Mouse (Mus musculus) forebrain, embryonic 15.5 days (tissue): ENCODE measurements around the gene Layn. TPM values are rescaled to one million over a fixed set of nuclear protein-coding genes. Genes with fewer than 3 reads are reported as not detected.

Experiments used
- ATAC-seq: fragments of 200-750 bp; cut with Nextera tagmentation; replicated peaks from 2 replicates; pipeline ENCODE4 v1.8.0; 2017; ENCODE audit warnings: mild to moderate bottlenecking, moderate TSS enrichment, moderate library complexity
- H3K27ac ChIP-seq: fragments of 300-500 bp; sonication (generic); replicated peaks from 2 replicates; pipeline ENCODE4 v1.5.1; 2015; ENCODE audit warnings: mild to moderate bottlenecking, inconsistent platforms
- H3K27me3 ChIP-seq: fragments of 300-500 bp; sonication (generic); 2 replicates; pipeline ENCODE4 v1.6.1; 2015; ENCODE audit warnings: inconsistent platforms
- H3K36me3 ChIP-seq: fragments of 300-500 bp; sonication (generic); 2 replicates; pipeline ENCODE4 v1.6.1; 2015; ENCODE audit warnings: mild to moderate bottlenecking, inconsistent platforms
- H3K4me1 ChIP-seq: fragments of 300-500 bp; sonication (generic); 2 replicates; pipeline ENCODE4 v1.6.1; 2015; ENCODE audit warnings: inconsistent platforms
- H3K4me2 ChIP-seq: fragments of 300-500 bp; sonication (generic); replicated peaks from 2 replicates; pipeline ENCODE4 v1.6.1; 2015; ENCODE audit warnings: mild to moderate bottlenecking, inconsistent platforms
- H3K4me3 ChIP-seq: fragments of 300-500 bp; sonication (generic); 2 replicates; pipeline ENCODE4 v1.5.1; 2015; ENCODE audit warnings: mild to moderate bottlenecking, inconsistent platforms
- H3K9ac ChIP-seq: fragments of 300-500 bp; sonication (generic); replicated peaks from 2 replicates; pipeline ENCODE4 v1.6.1; 2015; ENCODE audit warnings: mild to moderate bottlenecking, inconsistent platforms
- H3K9me3 ChIP-seq: fragments of 300-500 bp; sonication (generic); 2 replicates; pipeline ENCODE4 v1.6.1; 2016; ENCODE audit warnings: inconsistent platforms
- WGBS: fragments of 180-500 bp; shearing (Covaris S2); methylation state at CpG from one replicate; pipeline ENCODE4 v1.1.7; 2015; ENCODE audit warnings: mixed read lengths; 5-methylcytosine and 5-hydroxymethylcytosine counted together
- polyA plus RNA-seq: library from polyadenylated mRNA; unstranded; fragments of >200 nt; fragmentation: Nextera tagmentation; extraction: Ambion mirVana; gene quantifications from 2 replicates; pipeline ENCODE4 v1.2.1, GENCODE M21; 2015

Gene Layn
- polyA plus RNA-seq, 1 experiment from 2014 or later, result 1.9 TPM

DNA sequence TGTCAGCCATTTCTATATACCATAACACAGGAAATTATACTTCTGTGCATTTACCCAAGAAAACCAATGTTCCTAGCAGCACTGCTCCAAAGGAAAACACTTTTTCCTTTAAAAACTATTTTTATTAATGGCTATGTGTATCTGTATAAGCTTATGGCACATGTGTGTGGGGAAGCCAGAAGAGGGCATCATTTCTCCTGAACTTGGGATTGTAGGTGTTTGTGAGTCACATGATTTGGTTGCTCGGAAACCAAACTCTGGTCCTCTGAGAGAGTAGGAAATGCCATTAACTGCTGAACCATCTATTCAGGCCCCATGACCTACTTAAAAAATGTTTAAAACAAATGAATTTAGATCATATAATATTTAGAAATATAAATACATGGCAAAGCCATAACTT, 49.9 kb downstream of the Layn start:
- Histone ChIP-seq H3K9me3 (no peaks in the 10 kb centered on the region), H3K4me3 (no peak overlapping the region), H3K9ac (no peak overlapping the region), H3K27ac (no peak overlapping the region), H3K4me2 (no peak overlapping the region), H3K4me1 (no peaks in the 10 kb centered on the region), H3K27me3 (no peaks in the 10 kb centered on the region), H3K36me3 (no peaks in the 10 kb centered on the region)
- WGBS, result 88% methylated on average over 1 of the region's 1 CpGs
- no peak for ATAC-seq

DNA sequence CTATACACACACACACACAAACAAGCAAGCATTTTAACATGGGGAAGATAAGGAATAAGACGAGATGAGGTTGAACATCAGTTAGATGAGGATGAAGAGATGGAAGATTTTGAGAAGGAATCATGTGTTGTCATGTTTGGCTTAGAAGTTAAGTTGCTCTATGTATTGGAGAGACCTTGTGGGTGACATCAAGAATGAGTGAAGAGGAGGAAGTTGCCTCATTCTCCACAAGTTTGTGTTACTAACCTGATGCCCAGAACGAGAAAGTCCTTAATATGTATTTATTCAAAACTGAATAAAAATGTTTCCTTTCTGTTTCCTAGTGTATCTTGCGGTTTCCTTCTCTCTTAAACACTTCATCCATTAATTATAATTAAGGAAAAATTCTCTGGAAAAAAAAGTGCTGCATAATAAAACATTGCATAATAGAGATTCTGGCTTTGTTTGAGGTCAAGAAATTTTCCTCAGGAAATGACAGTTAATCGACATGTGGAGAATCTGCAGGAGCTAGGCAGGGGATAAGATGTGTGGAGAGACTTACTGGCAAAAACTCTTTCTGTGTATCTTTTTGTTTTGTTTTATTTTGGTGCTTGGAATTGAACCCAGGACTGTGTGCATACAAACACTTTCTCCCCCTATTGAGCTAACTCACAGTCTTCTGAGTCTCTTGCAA, 55.6 kb downstream of the Layn start:
- Histone ChIP-seq H3K9me3 (no peaks in the 10 kb centered on the region), H3K27me3 (no peaks in the 10 kb centered on the region), H3K36me3 (no peaks in the 10 kb centered on the region), H3K4me1 (no peaks in the 10 kb centered on the region), H3K27ac (no peak overlapping the region), H3K4me2 (no peak overlapping the region), H3K4me3 (no peak overlapping the region), H3K9ac (no peak overlapping the region)
- no peak for ATAC-seq
- 94% methylated on average over 4 of the region's 4 CpGs for WGBS

DNA sequence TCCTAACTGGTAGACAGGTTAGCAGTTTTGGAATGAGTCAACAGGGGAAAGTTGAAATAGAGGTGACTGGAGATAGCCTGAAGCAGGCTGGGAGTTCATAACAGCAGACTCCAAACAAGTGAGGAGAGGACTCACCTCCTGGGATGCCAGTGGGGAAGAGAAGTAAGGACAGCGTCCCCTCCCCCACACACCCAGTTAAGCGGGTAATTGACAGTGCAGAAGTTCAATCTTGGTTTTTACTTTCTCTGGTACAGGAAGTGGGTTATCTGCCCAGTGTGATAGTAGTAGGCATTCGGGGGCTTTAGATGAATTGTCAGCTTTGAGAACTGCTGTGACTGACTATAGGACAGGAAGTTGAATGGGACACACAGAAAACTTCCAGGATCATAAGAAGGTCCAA, 56.5 kb downstream of the Layn start:
- H3K9me3 ChIP-seq, result no peaks in the 10 kb centered on the region
- H3K27me3 ChIP-seq, result no peaks in the 10 kb centered on the region
- H3K27ac ChIP-seq, result no peak overlapping the region
- ATAC-seq, result no peak
- H3K9ac ChIP-seq, result no peak overlapping the region
- H3K4me1 ChIP-seq, result no peaks in the 10 kb centered on the region
- 87% methylated on average over 3 of the region's 3 CpGs for WGBS
- no peak overlapping the region for H3K4me3 ChIP-seq
- H3K4me2 ChIP-seq, result no peak overlapping the region
- H3K36me3 ChIP-seq, result no peaks in the 10 kb centered on the region

DNA sequence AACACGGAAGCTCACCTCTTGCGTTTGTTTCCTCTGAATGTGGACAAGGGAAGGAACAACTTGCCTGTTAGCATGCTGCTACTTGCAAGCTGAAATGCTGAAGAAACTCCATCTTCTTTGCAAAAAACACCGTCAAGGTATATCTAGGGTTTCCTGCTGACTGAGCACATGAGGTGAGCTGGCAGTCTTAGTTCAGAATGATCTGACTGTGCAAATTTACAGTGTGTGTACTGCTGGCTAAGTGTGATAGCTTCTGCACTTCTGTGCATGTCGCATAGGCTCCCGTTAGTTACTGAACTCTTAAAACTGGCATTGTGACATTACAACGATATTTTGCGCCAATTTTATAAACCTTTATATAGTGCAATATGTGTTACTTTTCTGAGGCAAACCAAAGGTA, 57.2 kb downstream of the Layn start:
- Histone ChIP-seq H3K27ac (no peak overlapping the region), H3K9me3 (no peaks in the 10 kb centered on the region), H3K9ac (no peak overlapping the region), H3K4me3 (no peak overlapping the region), H3K36me3 (no peaks in the 10 kb centered on the region), H3K27me3 (no peaks in the 10 kb centered on the region), H3K4me2 (no peak overlapping the region), H3K4me1 (no peaks in the 10 kb centered on the region)
- WGBS, result 82% methylated on average over 7 of the region's 7 CpGs
- ATAC-seq, result no peak

DNA sequence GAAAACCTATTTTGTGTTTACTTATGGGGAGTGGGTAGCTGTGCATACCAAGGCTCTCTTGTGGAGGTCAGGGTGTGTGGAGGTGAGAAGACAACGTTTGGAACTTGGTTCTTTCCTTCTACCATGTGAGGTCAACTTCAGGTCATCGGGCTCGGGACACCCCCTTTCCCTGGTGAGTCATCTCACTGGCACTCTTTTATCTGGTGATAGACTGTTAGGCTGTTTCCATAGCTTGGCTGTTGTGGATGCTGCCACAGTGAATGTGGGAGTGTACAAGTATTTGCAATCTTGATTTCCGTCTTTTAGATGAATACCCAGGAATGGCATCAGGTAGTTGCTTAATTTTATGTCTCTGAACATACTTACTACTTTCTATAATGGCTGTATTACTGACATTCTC, 61.2 kb downstream of the Layn start:
- Histone ChIP-seq H3K9ac (no peak overlapping the region), H3K27me3 (no peaks in the 10 kb centered on the region), H3K9me3 (no peaks in the 10 kb centered on the region), H3K4me3 (no peak overlapping the region), H3K4me1 (no peaks in the 10 kb centered on the region), H3K27ac (no peak overlapping the region), H3K4me2 (no peak overlapping the region), H3K36me3 (no peaks in the 10 kb centered on the region)
- ATAC-seq, result no peak
- WGBS, result 63% methylated on average over 4 of the region's 4 CpGs

DNA sequence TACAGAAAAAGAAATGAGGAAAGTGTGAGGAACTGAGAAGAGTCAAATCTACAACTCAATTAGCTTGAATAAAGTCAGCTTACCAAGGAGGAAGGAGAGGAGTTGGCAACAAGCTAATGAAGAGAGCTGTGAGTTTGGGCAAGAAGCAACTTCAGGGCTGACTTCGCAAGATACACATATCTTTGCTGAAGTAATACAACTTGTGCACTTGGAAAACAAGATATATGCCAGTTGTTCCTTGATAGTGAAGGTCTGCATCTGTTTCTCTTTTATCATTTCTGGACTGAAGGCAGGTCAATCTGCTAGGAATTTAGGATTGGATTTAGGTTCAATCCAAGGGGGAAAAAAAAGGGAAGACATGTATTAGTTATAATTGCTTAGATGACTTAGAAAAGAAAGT, 63.2 kb downstream of the Layn start:
- Histone ChIP-seq H3K36me3 (no peaks in the 10 kb centered on the region), H3K9me3 (no peaks in the 10 kb centered on the region), H3K27ac (no peak overlapping the region), H3K4me3 (no peak overlapping the region), H3K4me2 (no peak overlapping the region), H3K27me3 (no peaks in the 10 kb centered on the region), H3K9ac (no peak overlapping the region), H3K4me1 (peaks cover 7% of the 10 kb centered on the region)
- 80% methylated on average over 1 of the region's 1 CpGs for WGBS
- no peak for ATAC-seq

DNA sequence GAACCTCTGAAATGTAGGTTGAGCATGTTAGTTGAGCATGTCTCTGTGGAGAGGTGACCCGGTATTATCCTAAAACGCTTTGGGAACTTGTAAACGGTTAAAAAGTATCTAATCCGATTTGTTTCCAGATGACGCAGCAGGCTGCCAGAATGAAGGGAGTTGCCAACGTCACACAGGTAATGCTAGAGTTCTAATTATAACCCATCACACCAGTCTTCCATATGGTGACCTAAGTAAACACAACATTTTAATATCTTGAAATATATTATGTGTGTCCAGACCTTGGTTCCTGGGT, 67.3 kb downstream of the Layn start:
- peak overlapping the region; percentile 79 for H3K4me2 ChIP-seq
- WGBS, result under 1% methylated on average over 6 of the region's 6 CpGs
- H3K9ac ChIP-seq, result peak overlapping the region; percentile 80
- H3K4me1 ChIP-seq, result peaks cover 21% of the 10 kb centered on the region
- H3K27me3 ChIP-seq, result no peaks in the 10 kb centered on the region
- ATAC-seq, result no peak
- no peaks in the 10 kb centered on the region for H3K36me3 ChIP-seq
- H3K4me3 ChIP-seq, result peak overlapping the region; percentile 94
- H3K9me3 ChIP-seq, result no peaks in the 10 kb centered on the region
- H3K27ac ChIP-seq, result no peak overlapping the region

DNA sequence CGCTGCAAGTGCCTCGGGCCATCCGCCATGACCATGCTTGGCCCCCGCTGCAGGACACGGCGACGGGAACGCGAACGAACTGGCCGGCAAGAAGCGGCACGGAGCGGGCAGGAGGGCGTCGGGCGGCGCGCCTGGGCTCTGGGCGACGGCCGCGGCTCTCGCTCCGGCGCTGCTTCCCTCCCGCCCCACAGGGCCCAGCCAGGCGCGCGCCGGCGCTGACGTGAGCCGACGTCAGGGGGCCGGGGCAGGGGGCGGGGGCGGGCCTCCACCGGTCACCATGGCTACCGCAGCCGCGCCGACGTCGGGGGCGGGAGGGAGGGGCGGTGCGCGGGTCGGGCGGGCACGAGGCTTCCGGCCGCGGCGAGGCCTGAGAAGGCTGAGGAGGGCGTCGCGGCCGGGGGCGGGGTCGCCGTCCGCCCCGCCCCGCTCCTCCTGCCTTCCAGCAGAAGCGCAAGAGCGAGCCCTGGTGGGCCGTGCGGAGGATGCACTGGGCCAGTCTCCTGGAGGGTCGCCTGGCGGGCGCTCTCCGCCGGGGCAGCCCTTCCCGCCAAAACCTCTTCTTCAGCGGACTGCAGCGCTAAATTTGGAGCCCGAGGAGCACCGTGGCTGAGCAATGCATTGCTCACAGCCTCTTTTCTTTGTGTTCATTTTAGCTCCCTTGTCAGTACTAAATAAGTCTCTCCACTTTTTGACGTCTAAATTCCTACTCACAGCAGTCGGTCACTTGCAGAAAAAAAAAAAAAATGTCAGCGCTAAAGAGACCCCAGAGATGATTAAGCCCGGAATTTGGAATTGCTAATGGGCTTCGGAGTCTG, 67.8 kb downstream of the Layn start, which contains the start of gene Sik2:
TSS of gene Sik2 (minus strand) at position 233 of the 815 bp plus-strand sequence.
- Histone ChIP-seq H3K36me3 (no peaks in the 10 kb centered on the region), H3K9me3 (no peaks in the 10 kb centered on the region), H3K4me2 (peak within 1 kb of the TSS; percentile 79), H3K27ac (peak within 1 kb of the TSS; percentile 83), H3K4me3 (peak within 1 kb of the TSS; percentile 94), H3K4me1 (peaks cover 21% of the 10 kb centered on the region), H3K9ac (peak within 1 kb of the TSS; percentile 80), H3K27me3 (no peaks in the 10 kb centered on the region)
- ATAC-seq, result peak; percentile 98
- under 1% methylated on average over 77 of the region's 85 CpGs for WGBS

DNA sequence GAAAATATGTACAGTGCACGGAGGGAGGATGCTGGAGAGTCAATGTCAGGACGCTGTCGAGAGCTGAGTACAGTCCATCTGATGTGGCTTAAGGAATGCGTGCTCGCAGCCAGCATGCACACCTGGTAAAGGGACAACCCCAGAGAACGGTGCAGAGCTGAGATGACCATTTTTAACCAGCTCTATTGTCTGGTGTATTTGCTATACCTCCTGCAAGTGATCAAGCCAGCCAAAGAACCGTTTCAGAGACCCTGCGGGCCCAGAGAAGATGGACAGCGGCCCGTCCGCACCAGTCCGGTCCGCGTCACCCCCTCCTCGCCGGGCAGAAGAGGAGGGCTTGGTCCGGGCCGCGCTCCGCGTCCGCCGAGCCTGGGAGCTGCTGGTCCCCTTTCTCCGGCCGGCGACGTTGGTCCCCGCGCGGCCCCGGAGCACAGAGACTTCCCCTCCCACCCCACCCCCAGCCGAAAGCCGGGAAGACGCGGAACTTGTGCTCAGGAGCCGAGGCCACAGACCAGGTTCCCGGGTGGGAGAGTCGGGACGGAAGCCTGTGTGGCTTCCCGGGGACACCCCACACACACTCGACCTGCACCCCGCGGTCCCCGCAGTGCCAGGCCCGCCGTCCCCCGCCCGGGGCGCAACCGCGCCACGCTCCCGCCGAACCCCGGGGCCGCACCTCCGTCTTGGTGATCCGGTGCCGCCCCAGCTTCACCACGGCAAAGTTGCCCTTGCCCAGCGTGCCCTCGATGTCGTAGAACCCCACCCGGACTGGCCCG, 68.6 kb downstream of the Layn start:
- under 1% methylated on average over 62 of the region's 65 CpGs for WGBS
- peak overlapping the region; percentile 83 for H3K27ac ChIP-seq
- peaks cover 21% of the 10 kb centered on the region for H3K4me1 ChIP-seq
- H3K4me3 ChIP-seq, result peak overlapping the region; percentile 94
- H3K4me2 ChIP-seq, result peak overlapping the region; percentile 79
- no peaks in the 10 kb centered on the region for H3K27me3 ChIP-seq
- H3K9me3 ChIP-seq, result no peaks in the 10 kb centered on the region
- peak; percentile 57 for ATAC-seq
- H3K36me3 ChIP-seq, result no peaks in the 10 kb centered on the region
- H3K9ac ChIP-seq, result peak overlapping the region; percentile 80

DNA sequence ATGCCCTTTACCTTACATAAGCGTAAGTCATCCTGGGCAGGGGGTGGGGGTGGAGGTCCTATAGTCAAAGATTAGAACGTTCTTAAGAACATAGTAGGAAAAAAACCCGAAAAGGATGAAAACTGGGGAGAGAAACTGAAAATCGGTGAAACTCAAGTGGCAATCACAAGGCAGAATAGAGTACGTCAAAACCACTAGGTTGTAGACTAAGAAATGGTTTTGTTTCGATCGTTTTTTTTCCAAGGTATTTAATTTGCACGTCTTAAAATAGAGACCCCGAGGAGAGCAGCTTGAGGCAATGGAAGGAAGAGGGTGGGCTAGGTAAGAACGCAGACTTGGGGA, 69.2 kb downstream of the Layn start:
- Histone ChIP-seq H3K4me3 (peak overlapping the region; percentile 94), H3K9me3 (no peaks in the 10 kb centered on the region), H3K36me3 (no peaks in the 10 kb centered on the region), H3K9ac (peak overlapping the region; percentile 80), H3K4me2 (peak overlapping the region; percentile 79), H3K4me1 (peaks cover 21% of the 10 kb centered on the region), H3K27me3 (no peaks in the 10 kb centered on the region), H3K27ac (peak overlapping the region; percentile 83; the same call in 1 of the 2 replicates)
- WGBS, result 10% methylated on average over 10 of the region's 10 CpGs
- ATAC-seq, result no peak

DNA sequence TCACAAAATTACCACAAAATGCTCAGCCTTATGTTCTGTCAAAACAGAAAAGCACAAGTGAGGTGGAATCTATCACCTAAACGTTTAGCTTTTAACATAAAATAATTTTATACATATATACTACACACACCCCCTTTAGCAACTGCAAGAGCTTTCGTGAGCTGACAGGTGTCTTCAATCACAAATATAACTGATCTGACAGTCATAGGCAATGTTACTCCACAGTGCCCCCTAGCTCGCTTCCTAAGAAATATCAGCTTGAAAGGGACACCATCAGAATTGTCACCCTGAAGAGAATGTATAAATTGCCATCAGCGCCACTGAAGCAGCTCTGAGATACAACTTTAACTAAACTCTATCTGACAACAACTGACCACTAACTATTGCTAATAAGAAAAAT, 70.0 kb downstream of the Layn start:
- no peaks in the 10 kb centered on the region for H3K27me3 ChIP-seq
- H3K27ac ChIP-seq, result no peak overlapping the region
- H3K4me3 ChIP-seq, result 0 out of 2 replicates have a peak overlapping the region, but pooled peaks have one; percentile 8
- H3K4me1 ChIP-seq, result peaks cover 21% of the 10 kb centered on the region
- H3K4me2 ChIP-seq, result peak overlapping the region; percentile 79; the same call in 1 of the 2 replicates
- H3K9ac ChIP-seq, result no peak overlapping the region
- no peaks in the 10 kb centered on the region for H3K36me3 ChIP-seq
- 1% methylated on average over 4 of the region's 4 CpGs for WGBS
- no peaks in the 10 kb centered on the region for H3K9me3 ChIP-seq
- no peak for ATAC-seq
